Mouse (Mus musculus) adrenal gland, postnatal 4 days (tissue): Measurements from ENCODE around the gene Srrm1. TPM values are rescaled to one million over a fixed set of nuclear protein-coding genes. Genes with fewer than 3 reads are reported as not detected.
"Not testable (repeated sequence)": the region's sequence is repeated elsewhere in the genome, so short reads cannot be mapped to it uniquely, and the experiment has no call there.

Experiments used
- DNase-seq, 2 experiments: peaks; one replicate each; pipeline ENCODE4 v3.0.0; 2021 to 2022; ENCODE audit warnings: low spot score in 2 of 2, mixed read lengths in 2 of 2
- total RNA-seq, 2 experiments: library from RNA; stranded (reverse); gene quantifications; 2 replicates each; pipeline ENCODE4 v1.2.3; 2021

The Srrm1 gene
- total RNA-seq, 2 experiments from 2014 or later = 197 to 232 TPM

DNA sequence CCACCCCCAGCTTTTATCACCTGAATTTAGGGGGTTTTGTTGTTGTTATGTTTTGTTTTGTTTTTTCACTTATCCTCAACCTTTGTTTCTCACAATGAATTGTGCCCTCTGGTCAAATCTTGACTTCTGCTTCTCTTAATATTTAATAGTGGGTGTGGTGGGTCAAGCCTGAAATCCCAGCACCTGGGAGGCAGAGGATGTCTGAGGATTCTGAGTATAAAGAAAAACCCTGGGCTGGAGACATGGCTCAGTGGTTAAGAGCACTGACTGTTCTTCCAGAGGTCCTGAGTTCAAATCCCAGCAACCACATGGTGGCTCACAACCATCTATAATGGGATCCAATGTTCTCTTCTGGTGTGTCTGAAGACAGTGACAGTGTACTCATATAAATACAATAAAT lies 1.6 kb upstream of the Srrm1 start:
- DNase-seq = not testable (repeated sequence)

DNA sequence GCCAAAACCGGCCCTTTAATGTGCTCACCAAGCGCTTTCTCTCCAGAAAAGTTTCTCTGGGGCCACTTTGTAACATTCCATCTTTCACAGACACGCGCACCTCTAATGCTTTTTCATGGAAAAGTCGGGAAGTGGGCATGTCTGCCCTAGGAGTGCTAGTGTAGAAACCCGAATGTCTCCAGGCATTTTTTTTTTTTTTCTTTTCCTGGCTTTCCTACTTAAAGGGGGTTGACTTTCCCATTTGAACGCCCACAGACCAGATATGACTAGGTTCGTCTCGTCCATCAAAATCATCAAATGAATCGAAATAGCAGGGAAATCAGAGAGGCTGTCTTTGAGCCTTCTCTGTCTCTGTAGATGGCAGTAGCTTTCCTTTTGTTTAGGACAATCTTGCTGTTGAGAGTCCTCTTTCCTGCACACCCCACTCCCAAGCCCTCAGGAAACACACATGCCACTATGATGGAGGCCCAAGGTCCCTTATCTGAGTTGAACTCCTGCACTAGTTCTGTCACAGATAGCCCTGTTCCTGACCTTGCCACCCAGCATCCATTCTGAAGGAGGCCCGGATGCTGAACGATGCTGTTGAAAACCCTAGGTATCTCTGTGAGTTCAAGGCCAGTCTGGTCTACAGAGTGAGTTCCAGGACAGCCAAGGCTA lies 801 bp upstream of the Srrm1 start:
- DNase-seq = no peak

DNA sequence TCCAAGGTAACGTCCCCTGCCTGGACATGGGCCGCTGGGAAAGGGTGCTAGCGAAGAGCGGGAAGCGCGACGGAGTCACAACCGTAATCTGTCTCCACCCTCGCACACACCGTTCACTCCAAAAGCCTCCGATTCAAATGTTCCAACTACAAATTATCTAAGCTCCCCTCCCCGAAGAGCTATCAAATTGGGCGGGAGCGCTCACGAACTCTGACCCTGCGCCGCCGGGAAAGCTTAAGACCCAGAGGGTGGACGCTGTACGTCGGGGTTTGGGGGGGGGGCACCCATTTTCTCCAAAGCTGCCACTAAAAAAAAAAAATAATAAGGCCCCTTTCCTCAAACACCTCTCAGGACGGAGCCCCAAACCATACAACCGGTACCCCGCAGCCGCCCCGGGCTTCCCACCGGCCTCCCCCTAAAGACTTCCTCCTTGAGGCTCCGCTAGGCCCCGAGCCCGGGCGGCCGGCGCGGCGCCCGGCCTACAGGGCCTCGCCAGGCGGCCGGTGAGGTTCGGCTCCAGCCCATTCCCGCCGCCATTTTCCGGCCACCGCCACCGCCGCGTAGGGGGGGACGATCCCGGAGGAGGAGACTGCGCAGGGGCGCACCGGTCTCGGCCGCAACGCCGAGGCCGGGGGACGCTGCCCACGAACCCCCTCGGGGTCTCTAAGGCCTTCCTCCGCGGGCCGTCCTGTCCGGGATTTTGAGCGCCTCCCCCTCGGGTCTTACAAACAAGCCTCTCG lies 625 bp downstream of the Srrm1 start:
- DNase-seq = peak in 1 of 2 experiments; percentile 16

DNA sequence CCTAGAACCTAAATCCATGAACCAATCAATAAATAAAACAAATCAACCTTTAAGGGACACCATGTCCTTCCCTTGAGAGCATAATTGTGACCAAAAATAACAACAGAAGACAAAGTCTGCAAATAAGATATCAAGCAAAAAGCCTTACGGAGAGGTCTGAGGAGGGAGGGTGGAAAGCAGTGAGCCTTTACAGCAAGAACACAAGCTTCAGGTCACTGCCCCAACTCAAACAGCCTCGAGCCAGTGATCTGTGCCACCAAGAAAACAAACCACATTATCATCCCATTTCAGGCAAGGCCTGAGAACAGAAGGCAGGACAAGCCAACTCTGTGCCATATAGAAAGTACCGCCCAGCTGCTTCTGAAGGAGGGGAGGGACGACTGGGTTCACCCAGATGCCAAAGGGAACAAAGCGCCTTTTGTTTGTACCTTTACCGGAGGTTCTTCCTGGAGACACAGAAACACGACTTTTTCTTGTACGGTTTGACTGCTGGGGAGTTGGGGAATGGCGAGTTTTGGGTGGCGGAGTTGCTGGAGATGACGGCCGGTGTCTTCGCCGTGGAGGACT lies 15.7 kb downstream of the Srrm1 start:
- no peak for DNase-seq

DNA sequence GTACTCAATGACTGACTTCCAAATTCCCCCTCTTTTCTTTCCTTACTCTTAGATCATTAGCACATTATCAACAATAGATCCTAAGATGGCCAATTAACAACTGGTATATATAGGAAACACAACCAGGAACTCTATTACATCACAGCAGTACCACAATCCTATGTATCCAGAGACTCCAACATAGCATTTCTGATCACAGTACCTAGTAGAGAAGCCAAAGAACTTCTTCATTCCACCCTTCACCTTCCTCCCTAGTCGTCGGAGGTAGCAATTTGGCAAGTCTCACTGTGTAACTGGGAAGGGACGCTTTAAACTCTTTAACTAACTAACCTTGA lies 17.1 kb downstream of the Srrm1 start:
- no peak for DNase-seq

DNA sequence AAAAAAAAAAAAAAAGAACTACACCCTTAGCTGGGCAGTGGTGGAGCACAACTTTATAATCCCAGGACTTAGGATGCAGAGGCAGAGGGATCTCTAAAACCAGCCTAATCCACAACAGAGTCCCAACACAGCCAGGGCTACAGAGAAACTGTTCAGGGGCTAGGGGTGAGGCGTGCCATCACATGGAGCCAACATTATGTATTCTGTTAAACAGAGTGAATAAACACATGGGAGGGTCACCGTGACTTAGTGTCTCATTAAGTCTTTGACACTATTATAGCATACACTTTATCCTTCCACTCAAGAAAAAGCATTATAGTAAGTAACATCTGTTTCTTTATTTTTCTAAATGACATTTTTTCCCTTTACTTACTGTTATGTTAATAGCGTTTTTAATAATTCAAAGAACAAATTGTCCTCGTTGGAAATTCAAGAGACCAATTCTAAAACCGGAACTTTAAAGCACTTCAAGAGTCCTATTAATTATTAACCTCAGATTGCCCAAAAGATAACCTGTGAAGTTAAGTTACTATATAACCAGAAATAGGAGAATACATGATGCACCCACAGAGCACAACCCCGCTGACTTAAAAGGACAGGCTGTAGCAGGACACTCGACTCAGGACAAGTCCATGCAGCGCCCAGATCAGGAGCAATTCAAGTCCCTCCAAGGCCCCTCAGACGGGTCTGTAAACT lies 17.6 kb downstream of the Srrm1 start:
- no peak for DNase-seq

DNA sequence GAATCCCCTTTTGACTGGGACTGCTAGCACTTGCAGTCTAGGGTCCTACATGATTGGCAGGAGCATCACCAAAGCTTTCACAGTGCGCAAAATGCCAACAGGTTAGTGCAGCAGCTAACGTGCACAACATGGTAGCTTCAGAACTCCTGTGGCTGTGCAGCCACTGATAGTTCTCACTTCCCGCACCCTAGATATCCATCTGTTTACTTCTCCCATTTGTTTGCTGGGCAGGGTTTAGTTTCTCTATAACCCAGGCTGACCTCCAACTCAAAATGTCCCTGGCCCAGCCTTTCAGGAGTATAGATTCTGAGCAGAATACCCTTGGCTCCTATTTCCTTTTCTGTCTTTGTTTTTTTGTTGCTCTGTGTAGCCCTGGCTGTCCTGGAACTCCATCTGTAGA lies 26.7 kb downstream of the Srrm1 start:
- no peak for DNase-seq

DNA sequence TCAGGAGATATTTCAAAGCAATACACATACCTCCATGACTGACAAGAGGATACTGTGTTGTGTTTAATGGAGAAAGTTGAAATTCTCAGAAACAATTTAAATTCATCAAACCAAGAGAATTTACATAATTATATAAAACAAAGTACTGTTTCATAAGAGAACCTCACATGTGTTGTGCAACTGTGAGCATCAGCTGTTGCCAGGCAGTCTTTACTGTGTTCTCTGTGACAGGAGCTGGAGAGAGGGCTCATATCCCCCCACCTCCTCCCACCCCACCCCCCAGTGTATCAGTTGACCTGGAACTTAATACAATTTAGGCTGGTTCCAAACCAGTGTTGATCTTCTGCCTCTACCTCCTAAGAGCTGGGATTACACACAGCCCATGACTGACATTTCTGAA lies 27.1 kb downstream of the Srrm1 start:
- DNase-seq = no peak

DNA sequence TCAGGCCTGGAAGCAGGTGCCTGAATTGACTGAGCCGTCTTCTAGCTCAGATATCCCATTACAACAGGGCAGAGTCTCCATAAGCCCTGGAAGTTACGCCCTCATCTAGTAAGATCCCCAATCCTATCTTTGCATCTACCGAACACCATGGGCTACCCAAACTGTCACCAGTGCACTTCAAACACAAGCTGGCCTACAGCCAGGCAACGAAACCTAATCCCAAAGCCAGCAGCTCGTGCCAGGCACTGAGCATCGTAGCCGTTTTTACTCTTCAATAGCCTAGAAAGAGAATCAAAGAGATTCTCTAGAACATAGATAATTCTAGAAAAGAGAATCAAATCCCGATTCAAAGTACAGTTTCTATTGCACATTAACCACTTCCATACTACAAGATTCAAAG lies 30.1 kb downstream of the Srrm1 start:
- DNase-seq = no peak

DNA sequence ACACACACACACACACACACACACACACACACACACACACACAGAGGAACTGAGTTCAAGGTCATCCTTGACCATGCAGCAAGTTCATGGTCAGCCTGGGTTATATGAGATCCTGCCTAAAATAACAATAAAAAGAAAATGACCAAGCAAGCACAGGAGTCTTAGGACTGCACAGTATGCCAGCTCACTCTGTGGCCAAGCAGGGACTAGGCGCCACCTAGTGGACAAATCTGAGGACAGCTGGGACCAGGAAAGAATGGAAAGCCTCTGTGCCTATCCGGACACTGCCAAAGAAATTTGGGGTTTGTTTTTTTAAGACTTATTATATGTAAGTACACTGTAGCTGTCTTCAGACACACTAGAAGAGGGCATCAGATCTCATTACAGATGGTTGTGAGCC lies 35.2 kb downstream of the Srrm1 start:
- DNase-seq = peak in 1 of 2 experiments; percentile 47

DNA sequence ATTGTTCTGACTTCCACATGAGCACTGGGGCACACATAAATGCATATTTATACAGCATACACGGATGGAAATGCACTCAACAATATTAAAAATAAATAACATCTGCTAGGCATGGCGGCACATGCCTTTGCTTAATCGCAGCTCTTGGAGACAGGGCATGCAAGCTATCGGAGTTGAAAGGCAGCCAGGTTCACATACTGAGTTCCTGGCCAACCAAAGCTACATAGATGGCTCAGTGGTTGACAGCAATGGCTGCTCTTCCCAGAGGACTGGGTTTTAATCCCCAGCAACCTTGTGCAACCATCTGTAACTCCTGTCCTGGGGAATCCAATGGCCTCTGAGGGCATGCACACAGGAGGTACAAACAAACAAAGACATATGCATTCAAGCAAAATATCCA lies 35.6 kb downstream of the Srrm1 start:
- DNase-seq = no peak

DNA sequence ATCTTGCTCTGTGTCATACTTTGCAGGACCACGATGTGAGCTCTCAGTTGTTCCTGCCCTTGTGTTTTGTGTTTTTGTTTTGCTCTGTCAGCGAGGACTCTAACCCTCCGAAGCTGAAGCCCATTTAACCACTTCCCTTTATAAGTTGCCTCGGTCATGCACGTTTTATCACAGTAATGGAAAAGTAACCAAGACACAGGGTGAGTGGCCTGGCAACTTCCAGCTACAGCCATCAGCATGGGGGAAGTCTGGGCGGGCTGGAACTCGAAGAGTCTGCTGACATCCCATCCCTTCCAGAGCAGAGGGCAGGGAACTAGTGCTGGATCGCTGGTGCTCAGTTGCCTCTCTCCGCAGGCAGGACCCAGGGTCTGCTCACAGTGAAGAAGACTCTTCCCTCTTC lies 37.8 kb downstream of the Srrm1 start:
- no peak for DNase-seq

DNA sequence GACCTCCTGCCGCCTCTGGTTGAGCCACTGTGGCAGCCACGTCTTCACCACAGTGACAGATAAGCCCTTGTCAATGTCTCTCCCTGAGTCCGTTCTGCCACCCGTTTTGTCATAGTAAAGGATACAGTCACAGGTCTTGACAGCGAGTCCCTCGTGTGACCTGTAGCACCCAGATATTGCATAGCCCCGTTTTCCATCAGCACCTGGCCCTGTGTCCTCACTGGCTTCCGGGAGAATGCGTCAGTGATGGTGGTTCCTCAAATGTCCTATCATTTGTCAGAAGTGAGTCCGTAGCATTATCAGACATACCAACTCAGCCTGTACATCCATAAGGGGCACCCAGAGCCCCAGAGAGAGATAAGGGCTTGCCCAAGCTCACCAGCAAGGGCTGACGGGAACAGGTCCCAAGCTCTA lies 38.7 kb downstream of the Srrm1 start:
- no peak for DNase-seq

DNA sequence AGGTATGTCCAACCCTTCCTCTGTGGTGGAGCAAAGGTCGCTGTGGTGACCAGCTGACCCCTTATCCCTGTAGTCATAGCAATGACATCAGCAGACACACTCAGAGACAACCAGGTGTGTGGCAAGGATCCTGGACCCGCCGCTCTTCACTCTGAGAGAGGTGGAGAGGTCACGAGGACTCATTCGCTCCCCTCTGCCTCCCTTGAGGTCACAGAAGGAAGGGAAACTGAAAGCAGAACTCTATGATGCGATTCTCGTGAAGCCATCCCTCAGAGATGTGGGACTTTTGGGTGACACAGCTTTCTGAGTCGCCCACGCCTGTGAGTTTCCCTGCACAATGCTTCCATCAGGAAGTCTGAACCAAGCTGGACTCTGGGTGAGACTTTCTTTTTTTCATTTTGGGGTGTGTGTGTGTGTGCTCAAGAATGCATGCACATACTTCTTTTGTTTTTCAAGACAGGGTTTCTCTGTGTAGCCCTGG lies 39.3 kb downstream of the Srrm1 start:
- no peak for DNase-seq

DNA sequence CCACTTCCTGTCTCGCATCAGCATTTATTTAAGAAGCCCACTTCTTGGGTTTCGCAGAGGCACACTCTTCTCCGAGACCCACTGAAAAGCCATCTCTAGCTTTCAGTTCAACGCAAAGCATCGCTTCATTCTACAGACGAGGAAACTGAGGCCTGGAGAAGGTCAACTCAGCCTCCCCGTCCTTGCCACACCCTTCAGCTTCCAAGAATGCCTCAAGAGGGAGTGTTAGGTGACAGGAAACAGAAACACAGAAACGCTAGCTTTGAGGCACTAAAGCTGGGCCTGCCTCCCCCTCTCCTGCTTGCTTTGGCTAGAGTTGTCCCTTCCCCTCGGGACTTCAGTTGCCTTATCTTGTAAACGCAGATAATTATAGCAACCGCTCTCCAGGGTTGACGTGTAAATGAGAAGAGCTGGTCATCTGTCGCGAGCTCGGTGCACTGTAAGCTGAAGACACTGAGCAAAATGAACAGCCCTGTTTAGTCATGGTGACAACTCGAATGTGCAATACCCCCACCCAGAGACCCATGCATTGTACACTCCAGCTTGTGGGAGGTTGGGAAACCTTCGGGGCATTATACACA lies 39.9 kb downstream of the Srrm1 start:
- no peak for DNase-seq

DNA sequence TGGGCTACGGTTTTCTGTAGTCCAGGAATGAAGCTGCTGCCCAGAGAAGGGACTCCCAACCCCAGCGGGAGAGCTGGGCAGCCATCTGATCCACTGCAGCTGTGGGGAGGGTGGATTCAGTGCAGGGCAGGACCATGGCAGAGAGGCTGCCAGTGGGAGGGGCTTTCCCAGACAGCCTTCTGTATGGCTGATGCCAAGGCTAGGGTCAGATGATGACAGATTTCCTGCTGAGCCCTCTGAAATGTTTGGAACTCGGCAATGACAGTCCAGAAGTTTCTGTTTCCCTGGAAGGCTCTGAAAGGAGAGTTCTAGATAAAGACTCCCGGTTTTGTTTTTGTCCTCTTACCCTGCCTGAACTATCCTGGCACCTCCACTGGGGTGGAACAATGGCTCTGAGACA lies 40.4 kb downstream of the Srrm1 start:
- DNase-seq = peak in 1 of 2 experiments; percentile 47

DNA sequence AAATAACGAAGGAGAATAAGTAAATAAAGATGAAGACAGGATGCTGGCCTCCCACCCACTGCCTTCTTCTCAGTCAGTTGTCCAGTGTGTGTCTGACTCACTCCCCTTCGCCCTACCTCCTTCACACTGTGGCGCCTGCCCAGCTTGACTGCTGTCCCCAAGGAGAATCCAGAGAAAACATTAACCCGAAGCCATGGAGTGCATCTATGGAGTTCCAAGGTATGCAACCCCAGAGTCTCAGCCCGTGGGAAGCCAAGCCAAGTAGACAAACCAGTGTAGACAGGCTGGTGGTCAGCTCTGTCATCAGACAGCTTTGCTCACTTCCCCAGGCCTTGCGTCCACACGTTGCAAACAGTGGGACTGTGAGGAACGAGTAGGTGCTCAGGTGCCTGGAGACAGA lies 42.8 kb downstream of the Srrm1 start:
- no peak for DNase-seq

DNA sequence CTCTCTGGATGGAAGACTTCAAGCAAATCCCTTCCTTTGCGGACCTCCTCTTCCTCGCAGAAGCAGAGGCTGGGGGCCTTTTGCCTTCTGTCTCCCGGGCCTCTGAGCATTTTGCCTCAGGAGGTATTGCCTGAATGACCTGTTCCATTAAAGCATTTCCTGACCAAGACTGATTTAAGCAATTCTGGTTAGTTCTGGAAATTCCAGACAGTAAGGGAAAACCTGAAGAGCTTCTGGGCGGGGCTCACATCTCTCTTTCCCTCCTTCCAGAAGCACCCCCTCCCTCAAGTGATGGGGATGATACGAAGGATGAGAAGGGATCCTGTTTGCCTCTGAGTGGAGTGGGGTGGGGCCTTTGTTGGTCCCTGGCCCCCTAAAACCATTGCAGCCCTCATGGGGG lies 43.4 kb downstream of the Srrm1 start:
- no peak for DNase-seq

DNA sequence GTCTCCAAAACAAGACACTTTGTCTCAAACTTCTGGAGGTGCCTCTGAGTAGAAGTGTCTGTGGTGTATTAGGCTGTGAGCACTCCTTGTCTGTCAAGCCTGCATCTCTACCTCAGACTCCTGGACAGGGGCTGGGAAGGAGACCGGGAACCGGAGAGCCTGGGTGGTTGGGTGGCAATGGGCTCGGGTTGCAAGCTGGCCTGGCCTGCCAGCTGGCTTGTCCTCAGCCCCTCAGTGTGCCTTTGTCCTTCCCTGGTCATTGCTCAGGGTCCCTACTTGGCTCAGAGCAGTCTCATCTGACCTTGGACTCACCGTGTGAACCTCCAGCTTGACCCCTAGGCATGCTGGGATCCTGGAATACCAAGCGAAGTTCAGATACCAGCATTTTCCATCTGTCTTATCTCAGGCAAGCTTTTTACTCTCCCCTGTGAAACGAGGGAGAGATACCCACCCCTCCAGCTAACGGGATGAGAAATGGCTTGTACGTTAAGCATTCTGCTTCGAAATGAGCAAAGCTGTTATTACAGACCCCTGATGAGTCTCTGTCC lies 43.9 kb downstream of the Srrm1 start:
- DNase-seq = no peak

DNA sequence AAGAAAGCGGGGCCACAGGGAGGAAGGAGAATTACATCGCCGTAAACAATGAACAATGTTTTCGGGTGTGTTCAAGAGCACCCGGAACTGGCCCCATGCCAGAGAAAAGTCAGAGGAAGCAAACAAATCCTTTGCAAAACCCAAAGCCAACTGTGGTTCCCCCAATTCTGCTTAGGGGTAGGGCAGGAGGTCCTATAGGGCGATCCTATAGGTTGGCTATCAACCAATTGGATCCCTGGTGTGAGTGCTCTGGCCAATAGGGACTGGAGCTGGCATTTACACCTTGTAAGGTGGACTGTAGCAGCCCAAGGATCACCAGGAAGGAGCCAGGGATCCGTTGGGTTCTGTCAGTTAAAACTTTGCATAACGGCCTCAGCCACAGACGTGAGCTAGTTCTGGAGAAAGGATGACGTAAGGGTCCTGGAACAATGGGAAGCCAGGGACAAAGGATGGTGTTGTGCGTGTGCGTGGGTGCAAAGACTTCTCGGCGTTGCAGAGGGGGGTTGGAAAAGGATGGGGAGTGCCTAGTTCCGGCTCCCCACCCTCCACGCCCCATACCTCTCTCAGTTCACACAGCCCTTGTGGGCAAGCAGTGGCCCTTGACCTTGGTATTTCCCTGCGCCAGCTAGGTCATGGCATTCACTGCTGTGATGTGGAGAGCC lies 46.0 kb downstream of the Srrm1 start:
- no peak for DNase-seq

DNA sequence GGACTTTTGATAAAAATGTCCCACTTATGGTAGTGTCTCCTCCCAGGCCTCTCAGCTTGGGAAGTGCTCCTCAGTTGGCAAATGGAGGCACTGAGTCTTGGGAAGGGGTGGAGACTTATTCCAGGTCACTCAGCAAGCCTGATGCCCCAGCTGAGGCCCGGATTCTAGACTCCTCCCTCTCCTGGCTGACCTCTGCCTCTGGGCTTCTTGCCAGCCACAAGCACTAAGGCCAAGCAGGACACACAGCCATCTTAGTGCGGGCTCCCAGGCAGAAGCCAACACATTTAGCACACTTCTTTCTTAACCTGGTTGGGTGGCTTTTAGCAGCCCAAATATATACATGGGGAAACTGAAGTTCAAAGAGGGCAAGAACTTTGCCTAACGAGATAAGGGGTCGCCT lies 46.6 kb downstream of the Srrm1 start:
- no peak for DNase-seq
